Mouse (Mus musculus): ENCODE results near the gene Macrod2.

DNA sequence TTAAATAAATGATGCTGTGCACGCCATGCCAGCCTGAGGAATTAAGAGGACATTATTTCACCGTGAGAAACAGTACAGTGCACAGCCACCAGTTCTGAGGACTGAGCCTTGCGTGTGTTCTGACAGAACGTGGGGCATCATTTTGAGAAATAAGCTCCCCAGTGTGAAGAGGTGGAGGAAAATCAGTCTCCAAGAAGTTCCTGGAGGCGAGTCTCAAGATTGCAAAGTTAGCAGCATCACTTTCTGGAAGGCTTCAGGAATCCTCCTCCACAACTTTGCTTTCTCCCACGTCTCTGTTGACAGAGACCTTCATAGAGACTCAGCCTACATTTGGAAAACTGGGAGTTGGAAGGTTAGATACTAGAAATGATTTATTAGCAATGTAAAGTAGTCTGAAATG lies 932.2 kb downstream of the Macrod2 start:
- TF ChIP-seq CTCF (IDR thresholded peaks at IDR 0.05; ENCODE audit: low read depth, low read length): no peak
- no peak for TF ChIP-seq POLR2A (IDR thresholded peaks at IDR 0.05; ENCODE audit: extremely low read depth, insufficient read depth, low read length)
